Mouse (Mus musculus): ENCODE results near the gene Kras. TPM values are rescaled to one million over a fixed set of nuclear protein-coding genes. Genes with fewer than 3 reads are reported as not detected.

Gene Kras
- polyA plus RNA-seq, 1 experiment: 45.5 TPM

- H3K4me1 ChIP-seq (ENCODE audit: control insufficient read depth, insufficient read depth, low read length): no peaks in the 10 kb centered on the region
- TF ChIP-seq CTCF (IDR thresholded peaks at IDR 0.05; ENCODE audit: extremely low read depth, insufficient read depth, low read length): no peak
- no peak for TF ChIP-seq POLR2A (IDR thresholded peaks at IDR 0.05; ENCODE audit: extremely low read depth, insufficient read depth, low read length)
- H3K27ac ChIP-seq (ENCODE audit: insufficient read depth, low read length): no peak overlapping the region
- H3K4me3 ChIP-seq (ENCODE audit: insufficient read depth, low read length): no peak overlapping the region
Observed at GRCm38 (mm10) chr6:145173781-145174191, 76.3 kb downstream of the Kras start.

- TF ChIP-seq CTCF (IDR thresholded peaks at IDR 0.05; ENCODE audit: extremely low read depth, insufficient read depth, low read length): no peak
- no peak for TF ChIP-seq POLR2A (IDR thresholded peaks at IDR 0.05; ENCODE audit: extremely low read depth, insufficient read depth, low read length)
- no peak overlapping the region for H3K27ac ChIP-seq (ENCODE audit: insufficient read depth, low read length)
- no peak overlapping the region for H3K4me3 ChIP-seq (ENCODE audit: insufficient read depth, low read length)
- H3K4me1 ChIP-seq (ENCODE audit: control insufficient read depth, insufficient read depth, low read length): no peaks in the 10 kb centered on the region
Observed at GRCm38 (mm10) chr6:145171892-145172606, 78.0 kb downstream of the Kras start.

Other genes with a start within 250 kb of the Kras start
- gene Bcat1, start 174.1 kb downstream of the Kras start, polyA plus RNA-seq (2012; rRNA removed): 19.0 and 19.5 TPM in 2 replicates
- gene Lrmp, start 134.6 kb downstream of the Kras start, polyA plus RNA-seq (2012; rRNA removed): 1.6 and 2.5 TPM in 2 replicates
- gene Casc1, start 39.2 kb downstream of the Kras start, polyA plus RNA-seq (2012; rRNA removed): 0.95 and 1.5 TPM in 2 replicates
- gene Etfrf1, start 39.1 kb downstream of the Kras start, polyA plus RNA-seq (2012; rRNA removed): 24.8 and 27.7 TPM in 2 replicates